Mouse (Mus musculus) ES-Bruce4 (cell line): ENCODE measurements around the gene Cd81.

Experiments used
- CTCF ChIP-seq: IDR thresholded peaks from one replicate; pipeline ENCODE4 v1.8.1; 2011; ENCODE audit warnings: low read depth, low read length
- POLR2A ChIP-seq: IDR thresholded peaks from one replicate; pipeline ENCODE4 v1.8.1; 2011; ENCODE audit warnings: low read length; ENCODE audit not compliant: insufficient read depth

GRCm38 (mm10) chr7:143105258-143105897 is 52.8 kb downstream of the Cd81 start:
- no peak for TF ChIP-seq CTCF
- no peak for TF ChIP-seq POLR2A
